Mouse (Mus musculus) small intestine, adult 2 months (tissue): ENCODE measurements around the gene Aprt.

Experiments used
- CTCF ChIP-seq: fragments of 200-500 bp; IDR thresholded peaks from 2 replicates; pipeline ENCODE4 v1.5.1; 2012; ENCODE audit warnings: low read depth, mild to moderate bottlenecking, control low read depth, inconsistent platforms, low read length, moderate library complexity, mixed read lengths; ENCODE audit not compliant: insufficient replicate concordance, insufficient read length; ENCODE audit errors: extremely low read depth
- POLR2A ChIP-seq: fragments of 200-500 bp; IDR thresholded peaks from 2 replicates; pipeline ENCODE4 v1.6.1; 2012; ENCODE audit warnings: low read depth, mild to moderate bottlenecking, control low read depth, inconsistent platforms, low read length, moderate library complexity

- TF ChIP-seq POLR2A (peak; percentile 73; the same call in 1 of the 2 replicates), CTCF (no peak)
Observed at GRCm38 (mm10) chr8:122576648-122577022, at the start of gene Aprt.
